Mouse (Mus musculus): Measurements from ENCODE around the gene Pcnp. TPM values are rescaled to one million over a fixed set of nuclear protein-coding genes. Genes with fewer than 3 reads are reported as not detected.
"Not testable (repeated sequence)": the region's sequence is repeated elsewhere in the genome, so short reads cannot be mapped to it uniquely, and the experiment has no call there.

Gene Pcnp
- total and polyA plus RNA-seq, 3 experiments = 79.1 to 128 (median 88.5) TPM

DNA sequence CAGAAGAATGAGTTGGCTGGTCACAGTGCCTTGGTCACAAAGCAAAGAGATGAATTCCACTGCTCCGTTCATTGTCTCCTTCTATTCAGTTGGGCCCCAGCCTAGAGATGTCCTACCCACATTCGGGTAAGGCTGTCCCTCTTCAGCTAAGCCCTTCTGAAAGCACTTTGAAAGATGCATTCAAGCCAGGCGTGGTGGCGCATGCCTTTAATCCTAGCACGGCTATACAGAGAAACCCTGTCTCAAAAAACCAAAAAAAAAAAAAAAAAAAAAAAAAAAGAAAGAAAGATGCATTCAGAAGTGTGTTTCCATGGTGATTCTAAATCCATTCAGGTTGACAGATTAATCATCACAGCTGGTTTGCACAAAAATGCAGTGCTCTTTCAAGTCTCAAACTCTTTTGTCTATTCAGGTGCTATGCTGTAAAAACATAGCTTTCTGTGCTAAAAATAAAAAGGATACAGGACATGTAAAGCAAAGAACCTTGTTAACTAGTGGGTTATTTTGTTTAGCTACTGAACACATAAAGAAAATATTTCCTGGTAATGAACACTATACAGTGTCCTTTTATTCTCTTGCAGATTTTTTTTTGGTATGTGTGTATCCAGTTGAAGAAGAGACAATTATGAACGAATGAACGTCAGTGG, 27.5 kb upstream of the Pcnp start:
- Histone ChIP-seq H3K9ac (ENCODE audit: control insufficient read depth, low read depth, low read length, poor library complexity, severe bottlenecking) (no peak overlapping the region), H3K4me1 (ENCODE audit: control insufficient read depth in 1 of 2, insufficient read depth in 2 of 2, low read length in 2 of 2) (peaks cover 0 to 7% of the 10 kb centered on the region in 2 experiments; a peak in 3 of 4 replicates), H3K27me3 (ENCODE audit: control insufficient read depth in 1 of 2, insufficient read depth in 2 of 2, low read length in 2 of 2) (peaks cover 4% of the 10 kb centered on the region in 2 experiments; a peak in 2 of 4 replicates), H3K27ac (ENCODE audit: control insufficient read depth, low read depth, low read length) (no peak overlapping the region), H3K79me2 (ENCODE audit: control insufficient read depth, insufficient read depth, low read length, poor library complexity) (no peaks in the 10 kb centered on the region), H3K9me3 (replicated peaks; ENCODE audit: insufficient read depth, low read length) (no peaks in the 10 kb centered on the region), H3K4me3 (ENCODE audit: control insufficient read depth in 1 of 2, insufficient read depth in 1 of 2, low read depth in 2 of 2, low read length in 2 of 2) (no peak overlapping the region), H3K36me3 (ENCODE audit: control insufficient read depth in 1 of 2, insufficient read depth in 2 of 2, low read length in 2 of 2) (peaks cover 0 to 4% of the 10 kb centered on the region in 2 experiments; a peak in 2 of 4 replicates)
- no peak for DNase-seq (ENCODE audit: low read depth, low spot score)
- TF ChIP-seq BHLHE40 (IDR thresholded peaks at IDR 0.05; ENCODE audit: borderline replicate concordance, low read depth, low read length) (no peak), USF2 (IDR thresholded peaks at IDR 0.05; ENCODE audit: borderline replicate concordance in 1 of 2, insufficient read depth in 1 of 2, low read depth in 1 of 2, low read length in 2 of 2) (no peak), EP300 (IDR thresholded peaks at IDR 0.05; ENCODE audit: low read depth in 1 of 2, low read length in 2 of 2) (no peak), ZNF384 (IDR thresholded peaks at IDR 0.05; ENCODE audit: low read depth, low read length) (no peak), USF1 (IDR thresholded peaks at IDR 0.05; ENCODE audit: low read depth, low read length) (no peak), NRF1 (IDR thresholded peaks at IDR 0.05; ENCODE audit: insufficient read depth, low read depth, low read length, poor library complexity, severe bottlenecking) (no peak), GABPA (IDR thresholded peaks at IDR 0.05; ENCODE audit: low read depth, low read length) (no peak), POLR2AphosphoS2 (IDR thresholded peaks at IDR 0.05; ENCODE audit: low read length) (no peak), MAFK (IDR thresholded peaks at IDR 0.05; ENCODE audit: borderline replicate concordance, low read depth, low read length) (no peak), RCOR1 (IDR thresholded peaks at IDR 0.05; ENCODE audit: low read depth, low read length) (no peak), UBTF (IDR thresholded peaks at IDR 0.05; ENCODE audit: borderline replicate concordance, insufficient read depth, low read depth, low read length) (no peak), MEF2A (IDR thresholded peaks at IDR 0.05; ENCODE audit: extremely low read depth, insufficient replicate concordance, low read depth, low read length, poor library complexity, severe bottlenecking) (no peak), MYC (IDR thresholded peaks at IDR 0.05; ENCODE audit: low read depth, low read length) (no peak)

DNA sequence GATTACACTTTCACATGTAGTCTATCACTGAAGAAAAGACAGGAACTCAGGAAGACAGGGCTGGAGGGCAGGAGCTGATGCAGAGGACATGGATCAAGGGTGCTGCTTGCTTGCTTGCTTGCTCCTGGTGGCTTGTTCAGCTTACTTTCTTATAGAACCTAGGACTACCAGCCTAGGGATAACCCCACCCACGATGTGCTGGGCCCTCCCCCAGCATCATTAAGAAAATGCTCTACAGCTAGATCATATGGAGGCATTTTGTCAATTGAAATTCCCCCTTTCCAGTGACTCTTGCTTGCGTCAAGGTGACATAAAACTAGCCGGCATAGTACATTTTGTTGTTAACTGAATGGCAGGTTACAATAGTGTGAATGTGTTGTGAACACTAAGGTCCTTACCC, 26.4 kb upstream of the Pcnp start:
- no peak for TF ChIP-seq TAL1 (IDR thresholded peaks at IDR 0.05; ENCODE audit: low read length)
- TF ChIP-seq GABPA (IDR thresholded peaks at IDR 0.05; ENCODE audit: low read depth, low read length) = no peak
- TF ChIP-seq SIN3A (IDR thresholded peaks at IDR 0.05; ENCODE audit: low read length) = no peak
- no peaks in the 10 kb centered on the region for H3K36me3 ChIP-seq (ENCODE audit: control insufficient read depth in 1 of 2, insufficient read depth in 2 of 2, low read length in 2 of 2)
- DNase-seq (ENCODE audit: low read depth, low spot score) = no peak
- H3K4me3 ChIP-seq (ENCODE audit: control insufficient read depth in 1 of 2, insufficient read depth in 1 of 2, low read depth in 2 of 2, low read length in 2 of 2) = no peak overlapping the region
- H3K9me3 ChIP-seq (replicated peaks; ENCODE audit: insufficient read depth, low read length) = no peaks in the 10 kb centered on the region
- H3K27ac ChIP-seq (ENCODE audit: control insufficient read depth, low read depth, low read length) = no peak overlapping the region
- no peaks in the 10 kb centered on the region for H3K79me2 ChIP-seq (ENCODE audit: control insufficient read depth, insufficient read depth, low read length, poor library complexity)
- no peaks in the 10 kb centered on the region for H3K4me1 ChIP-seq (ENCODE audit: control insufficient read depth in 1 of 2, insufficient read depth in 2 of 2, low read length in 2 of 2)
- no peak overlapping the region for H3K9ac ChIP-seq (ENCODE audit: control insufficient read depth, low read depth, low read length, poor library complexity, severe bottlenecking)
- H3K27me3 ChIP-seq (ENCODE audit: control insufficient read depth in 1 of 2, insufficient read depth in 2 of 2, low read length in 2 of 2) = peaks cover 4% of the 10 kb centered on the region in 2 experiments; a peak in 2 of 4 replicates

- not testable (repeated sequence) for H3K4me3 ChIP-seq (ENCODE audit: control insufficient read depth in 1 of 2, insufficient read depth in 1 of 2, low read depth in 2 of 2, low read length in 2 of 2); H3K4me1 ChIP-seq (ENCODE audit: control insufficient read depth in 1 of 2, insufficient read depth in 2 of 2, low read length in 2 of 2); H3K9me3 ChIP-seq (replicated peaks; ENCODE audit: insufficient read depth, low read length); H3K9ac ChIP-seq (ENCODE audit: control insufficient read depth, low read depth, low read length, poor library complexity, severe bottlenecking); H3K36me3 ChIP-seq (ENCODE audit: control insufficient read depth in 1 of 2, insufficient read depth in 2 of 2, low read length in 2 of 2); H3K27ac ChIP-seq (ENCODE audit: control insufficient read depth, low read depth, low read length); H3K79me2 ChIP-seq (ENCODE audit: control insufficient read depth, insufficient read depth, low read length, poor library complexity); H3K27me3 ChIP-seq (ENCODE audit: control insufficient read depth in 1 of 2, insufficient read depth in 2 of 2, low read length in 2 of 2); DNase-seq (ENCODE audit: low read depth, low spot score)
Observed at GRCm38 (mm10) chr16:56048038-56048437, 18.5 kb upstream of the Pcnp start, which contains the start of gene Senp7. Gene Senp7 (plus strand): TSS chr16:56048338.

Data from MEL (cell line).